Mouse (Mus musculus) heart, postnatal 0 days (tissue): ENCODE measurements around the gene Hist1h2aa. TPM values are rescaled to one million over a fixed set of nuclear protein-coding genes. Genes with fewer than 3 reads are reported as not detected.
A peak's percentile ranks its signal among the peaks of the same experiment; 100 is the strongest.

ENCODE experiments used
- ATAC-seq: fragments of 200-750 bp; cut with Nextera tagmentation; 2 replicates; pipeline ENCODE4 v1.8.0; 2017; ENCODE audit warnings: low read depth, moderate number of reproducible peaks, moderate library complexity; ENCODE audit not compliant: insufficient read depth
- DNase-seq: peaks from one replicate; pipeline ENCODE4 v3.0.0-alpha.2; 2016; ENCODE audit warnings: low spot score
- H3K27ac ChIP-seq: fragments of 300-500 bp; sonication (generic); 2 replicates; pipeline ENCODE4 v1.5.1; 2014; ENCODE audit warnings: low read depth, mild to moderate bottlenecking
- H3K27me3 ChIP-seq: fragments of 300-500 bp; sonication (generic); 2 replicates; pipeline ENCODE4 v1.6.1; 2014; ENCODE audit warnings: low read length, mixed read lengths; ENCODE audit not compliant: control insufficient read depth, insufficient read depth
- H3K36me3 ChIP-seq: fragments of 300-500 bp; sonication (generic); replicated peaks from 2 replicates; pipeline ENCODE4 v1.6.1; 2014; ENCODE audit warnings: low read length, mixed read lengths; ENCODE audit not compliant: control insufficient read depth, insufficient read depth
- H3K4me1 ChIP-seq: fragments of 300-500 bp; sonication (generic); 2 replicates; pipeline ENCODE4 v1.6.1; 2014; ENCODE audit warnings: antibody characterized with exemption; ENCODE audit not compliant: control insufficient read depth, insufficient read depth
- H3K4me2 ChIP-seq: fragments of 300-500 bp; sonication (generic); 2 replicates; pipeline ENCODE4 v1.6.1; 2014; ENCODE audit warnings: low read depth, mild to moderate bottlenecking, low read length, moderate library complexity
- H3K4me3 ChIP-seq: fragments of 300-500 bp; sonication (generic); 2 replicates; pipeline ENCODE4 v1.5.1; 2014; ENCODE audit warnings: low read depth, low read length
- H3K9ac ChIP-seq: fragments of 300-500 bp; sonication (generic); replicated peaks from 2 replicates; pipeline ENCODE4 v1.6.1; 2014; ENCODE audit warnings: low read depth, low read length, mixed read lengths
- H3K9me3 ChIP-seq: fragments of 300-500 bp; sonication (generic); replicated peaks from 2 replicates; pipeline ENCODE4 v1.6.1; 2016; ENCODE audit warnings: low read length; ENCODE audit not compliant: control insufficient read depth
- CTCF ChIP-seq: IDR thresholded peaks from 2 replicates; pipeline ENCODE4 v1.5.1; 2016; ENCODE audit warnings: antibody characterized with exemption, control low read depth, low read depth
- EP300 ChIP-seq: IDR thresholded peaks from 2 replicates; pipeline ENCODE4 v1.6.1; 2016; ENCODE audit warnings: antibody characterized with exemption, low read depth
- WGBS: fragments of 180-500 bp; shearing (Covaris S2); extraction: QIAGEN DNeasy Blood & Tissue Kit; methylation state at CpG from one replicate; pipeline ENCODE4 v1.1.7; 2014; 5-methylcytosine and 5-hydroxymethylcytosine counted together
- polyA plus RNA-seq: library from polyadenylated mRNA; unstranded; fragments of >200 nt; fragmentation: Nextera tagmentation; extraction: Ambion mirVana; gene quantifications from 2 replicates; pipeline ENCODE4 v1.2.1, GENCODE M21; 2015
- total RNA-seq: library from RNA; depleted of rRNA; stranded (reverse); fragments of >200 nt; gene quantifications from 2 replicates; pipeline ENCODE4 v1.2.3, GENCODE M21; 2014; ENCODE audit warnings: low replicate concordance

Gene Hist1h2aa
- total and polyA plus RNA-seq, 2 experiments from 2014 or later: not detected

DNA sequence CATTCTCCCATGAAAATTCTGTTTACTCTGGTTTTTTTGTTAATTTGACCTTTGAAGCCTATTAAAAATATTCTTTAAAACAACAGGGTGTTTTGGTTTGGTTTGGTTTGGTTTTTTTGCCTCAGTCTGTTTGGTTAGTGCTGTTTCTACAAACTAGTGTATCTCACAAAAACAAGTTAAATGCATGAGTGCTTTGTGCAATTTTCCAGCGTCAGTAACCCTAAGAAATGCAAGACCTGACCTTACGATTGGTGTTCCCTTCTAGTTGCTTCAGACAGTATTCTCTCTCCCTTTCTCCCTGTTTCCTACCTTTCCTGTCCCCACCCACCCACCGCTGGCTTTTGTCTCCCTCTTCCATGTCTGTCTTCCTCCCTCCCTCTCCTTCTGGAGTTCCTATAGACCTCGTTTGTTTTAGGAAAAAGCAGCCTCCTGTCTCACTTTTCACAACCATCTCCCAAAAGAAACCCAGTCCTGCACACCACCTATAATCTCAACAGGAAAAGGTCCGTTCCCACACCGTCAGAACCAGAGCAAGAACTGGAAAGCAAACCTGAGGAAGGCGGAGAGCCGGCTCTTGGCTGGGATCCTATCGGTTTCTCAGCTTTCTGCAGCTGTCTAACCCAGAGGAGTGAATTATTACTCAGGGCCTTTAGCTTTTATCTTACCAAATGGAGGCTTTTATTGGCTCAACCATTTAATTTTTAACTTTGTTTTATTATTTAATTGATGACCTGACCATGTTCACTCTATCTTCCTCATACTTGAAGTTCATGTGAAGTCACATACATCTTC is 19.7 kb upstream of the Hist1h2aa start, which contains the start of gene Slc17a4:
TSS of gene Slc17a4 (minus strand) at position 634 of the 792 bp plus-strand sequence.
- H3K36me3 ChIP-seq: no peaks in the 10 kb centered on the region
- no peak within 1 kb of the TSS for H3K9ac ChIP-seq
- no peaks in the 10 kb centered on the region for H3K27me3 ChIP-seq
- ATAC-seq: no peak
- TF ChIP-seq EP300 (no peak), CTCF (no peak)
- H3K4me1 ChIP-seq: peaks cover 19% of the 10 kb centered on the region
- H3K4me3 ChIP-seq: no peak within 1 kb of the TSS
- H3K9me3 ChIP-seq: no peaks in the 10 kb centered on the region
- 51% methylated on average over 9 of the region's 9 CpGs for WGBS
- peak within 1 kb of the TSS; percentile 61 for H3K27ac ChIP-seq
- DNase-seq: peak; percentile 34
- H3K4me2 ChIP-seq: no peak within 1 kb of the TSS

- WGBS: 42% methylated on average over 1 of the region's 1 CpGs
- no peaks in the 10 kb centered on the region for H3K36me3 ChIP-seq
- H3K9ac ChIP-seq: no peak overlapping the region
- TF ChIP-seq EP300 (no peak), CTCF (no peak)
- DNase-seq (peak; percentile 26), ATAC-seq (peak; percentile 69)
- no peak overlapping the region for H3K27ac ChIP-seq
- peaks cover 19% of the 10 kb centered on the region for H3K4me1 ChIP-seq
- H3K4me3 ChIP-seq: no peak overlapping the region
- H3K9me3 ChIP-seq: no peaks in the 10 kb centered on the region
- no peaks in the 10 kb centered on the region for H3K27me3 ChIP-seq
- no peak overlapping the region for H3K4me2 ChIP-seq
Observed at GRCm38 (mm10) chr13:23916132-23916531, 18.1 kb upstream of the Hist1h2aa start.

DNA sequence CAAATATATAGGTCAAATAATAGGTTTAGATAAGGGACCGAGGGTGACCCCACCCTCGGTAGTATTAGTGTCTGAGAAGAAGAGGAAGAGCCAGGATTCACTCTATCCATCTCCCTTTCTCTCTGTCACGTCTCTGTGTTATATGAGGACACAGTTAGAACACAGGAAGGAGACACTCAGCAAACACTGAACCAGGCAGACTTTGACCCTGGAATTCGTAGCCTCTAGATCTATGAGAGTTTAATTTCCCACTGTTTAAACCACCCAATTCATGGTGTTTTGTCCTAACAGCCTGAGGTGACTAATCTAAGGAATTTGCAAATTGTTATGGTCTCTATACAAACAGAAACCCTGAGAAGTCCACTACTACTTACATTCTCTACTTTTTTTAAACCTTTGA is 16.6 kb upstream of the Hist1h2aa start:
- no peak overlapping the region for H3K4me3 ChIP-seq
- no peak overlapping the region for H3K4me2 ChIP-seq
- TF ChIP-seq CTCF: no peak
- TF ChIP-seq EP300: no peak
- peaks cover 19% of the 10 kb centered on the region for H3K4me1 ChIP-seq
- no peak overlapping the region for H3K9ac ChIP-seq
- no peak overlapping the region for H3K27ac ChIP-seq
- ATAC-seq: no peak
- no peaks in the 10 kb centered on the region for H3K27me3 ChIP-seq
- no peak for DNase-seq
- 62% methylated on average over 4 of the region's 4 CpGs for WGBS
- no peaks in the 10 kb centered on the region for H3K9me3 ChIP-seq
- no peaks in the 10 kb centered on the region for H3K36me3 ChIP-seq

GRCm38 (mm10) chr13:23925792-23926191 is 8.5 kb upstream of the Hist1h2aa start:
- Histone ChIP-seq H3K9me3 (no peaks in the 10 kb centered on the region), H3K4me2 (no peak overlapping the region), H3K9ac (no peak overlapping the region), H3K4me1 (no peaks in the 10 kb centered on the region), H3K27me3 (no peaks in the 10 kb centered on the region), H3K36me3 (no peaks in the 10 kb centered on the region), H3K4me3 (no peak overlapping the region), H3K27ac (no peak overlapping the region)
- 73% methylated on average over 2 of the region's 2 CpGs for WGBS
- no peak for DNase-seq
- ATAC-seq: no peak
- TF ChIP-seq CTCF (no peak), EP300 (no peak)

- Histone ChIP-seq H3K4me2 (peak overlapping the region; percentile 34), H3K36me3 (no peaks in the 10 kb centered on the region), H3K27me3 (no peaks in the 10 kb centered on the region), H3K4me3 (no peak overlapping the region), H3K9ac (no peak overlapping the region), H3K27ac (no peak overlapping the region), H3K9me3 (no peaks in the 10 kb centered on the region), H3K4me1 (no peaks in the 10 kb centered on the region)
- WGBS: 33% methylated on average over 3 of the region's 3 CpGs
- DNase-seq: peak; percentile 10
- TF ChIP-seq CTCF (no peak), EP300 (no peak)
- ATAC-seq: no peak
Observed at GRCm38 (mm10) chr13:23928637-23929036, 5.6 kb upstream of the Hist1h2aa start.

DNA sequence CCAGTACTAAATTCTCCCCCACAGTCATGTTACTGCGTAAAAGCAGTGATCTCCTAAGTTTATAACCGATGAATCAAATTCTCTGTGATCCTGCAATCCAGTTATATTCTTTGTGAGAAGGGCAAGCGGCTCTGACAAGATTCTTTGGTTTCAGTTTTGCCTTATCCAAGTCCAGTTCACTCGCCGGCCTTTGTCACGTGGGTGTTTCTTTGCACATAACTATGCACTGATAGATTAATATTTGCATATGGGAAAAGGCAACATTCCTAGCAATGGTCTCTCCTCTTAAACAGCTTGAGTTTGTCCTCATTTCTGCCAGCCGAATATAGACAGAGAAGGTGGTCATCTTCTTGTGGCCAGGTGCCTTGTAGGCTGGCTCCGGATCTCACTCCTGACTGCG is 3.8 kb upstream of the Hist1h2aa start:
- Histone ChIP-seq H3K27me3 (no peaks in the 10 kb centered on the region), H3K27ac (no peak overlapping the region), H3K4me3 (no peak overlapping the region), H3K36me3 (no peaks in the 10 kb centered on the region), H3K4me2 (no peak overlapping the region), H3K9me3 (no peaks in the 10 kb centered on the region), H3K9ac (no peak overlapping the region), H3K4me1 (no peaks in the 10 kb centered on the region)
- no peak for ATAC-seq
- WGBS: 87% methylated on average over 9 of the region's 9 CpGs
- TF ChIP-seq CTCF: no peak
- no peak for TF ChIP-seq EP300
- DNase-seq: no peak
